ENCODE assay signal across 24 mouse cellular contexts in the genomic region with DNA sequence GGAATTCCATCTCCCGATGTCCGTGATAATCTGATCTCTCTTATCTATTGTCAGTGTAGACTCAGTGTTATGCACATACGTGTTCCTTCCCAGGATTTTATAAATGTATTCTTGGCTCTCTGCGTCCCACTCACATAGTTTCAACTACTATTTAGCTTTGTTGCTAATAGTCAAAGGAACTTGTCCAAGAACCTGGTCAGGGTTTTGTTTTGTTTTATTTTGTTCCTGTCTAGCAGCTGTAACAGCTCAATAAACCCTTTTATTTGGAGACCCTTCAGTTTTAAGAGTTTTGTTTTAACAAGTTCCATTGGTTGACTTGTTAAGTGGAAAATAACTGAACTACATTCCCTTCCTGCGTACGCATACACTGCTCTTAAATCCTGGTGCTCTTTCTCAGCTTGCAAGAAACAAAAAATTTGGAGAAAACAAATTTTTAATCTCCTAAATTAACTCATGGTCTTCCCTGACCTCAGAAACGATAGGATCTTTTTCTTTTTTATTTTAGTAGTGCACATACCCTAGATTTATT. TPM values are rescaled to one million over a fixed set of nuclear protein-coding genes. Genes with fewer than 3 reads are reported as not detected.
DNase-seq lines count a peak whose midpoint lies in the region; ATAC-seq lines count a peak whose summit lies in the region.
"Had no signal": no experiment of that assay in that cellular context is flagged by ENCODE, and none has a peak within 500 bp of the region (broad histone marks: within the 10 kb centered on the region; RNA-seq: fewer than 3 reads in every experiment).

No protein-coding gene starts in this region.

- 44% methylated on average over 7 of the region's 7 CpGs for WGBS in kidney, embryonic 15.5 days
- 62% methylated on average over 7 of the region's 7 CpGs for WGBS in limb, embryonic 12.5 days
- WGBS in limb, embryonic 10.5 days = 87% methylated on average over 7 of the region's 7 CpGs
- WGBS in hindbrain, embryonic 16.5 days = 85% methylated on average over 7 of the region's 7 CpGs

- no peak overlapping the region for H3K4me2 ChIP-seq in kidney, embryonic 15.5 days
- no peak overlapping the region for H3K4me2 ChIP-seq in limb, embryonic 12.5 days
- no peak overlapping the region for H3K4me2 ChIP-seq in hindbrain, embryonic 16.5 days (ENCODE audit: low read length)
- H3K4me2 ChIP-seq: forebrain, embryonic 13.5 days; heart, embryonic 11.5 days; hindbrain, embryonic 12.5 days had no signal

- no peak overlapping the region for H3K9ac ChIP-seq in kidney, embryonic 15.5 days
- no peak overlapping the region for H3K9ac ChIP-seq in limb, embryonic 12.5 days (replicated peaks)
- H3K9ac ChIP-seq in hindbrain, embryonic 16.5 days (ENCODE audit: low read depth, low read length) = no peak overlapping the region
- H3K9ac ChIP-seq: forebrain, embryonic 13.5 days; hindbrain, embryonic 12.5 days had no signal

- H3K27ac ChIP-seq in kidney, embryonic 15.5 days = peak overlapping the region; percentile 28; the same call in 1 of the 2 replicates
- no peak overlapping the region for H3K27ac ChIP-seq in limb, embryonic 12.5 days
- no peak overlapping the region for H3K27ac ChIP-seq in limb, embryonic 10.5 days
- H3K27ac ChIP-seq in hindbrain, embryonic 16.5 days (ENCODE audit: low read depth, low read length) = no peak overlapping the region
- H3K27ac ChIP-seq: forebrain, embryonic 10.5 days; forebrain, embryonic 13.5 days; gastrocnemius, adult 2 months; hindbrain, embryonic 12.5 days had no signal

- H3K4me3 ChIP-seq in kidney, embryonic 15.5 days (replicated peaks) = no peak overlapping the region
- H3K4me3 ChIP-seq in limb, embryonic 12.5 days (replicated peaks) = no peak overlapping the region
- no peak overlapping the region for H3K4me3 ChIP-seq in limb, embryonic 10.5 days
- H3K4me3 ChIP-seq in hindbrain, embryonic 16.5 days (ENCODE audit: low read length) = no peak overlapping the region
- H3K4me3 ChIP-seq: forebrain, embryonic 10.5 days; forebrain, embryonic 13.5 days; gastrocnemius, adult 2 months; hindbrain, embryonic 12.5 days had no signal

- ATAC-seq in kidney, embryonic 15.5 days (replicated peaks; ENCODE audit: low FRiP score) = peak; percentile 62; the same call in 1 of the 2 replicates
- 0 out of 2 replicates have a peak, but pooled peaks have one; percentile 37 for ATAC-seq in limb, embryonic 12.5 days (ENCODE audit: insufficient number of reproducible peaks, insufficient read depth, low FRiP score, low TSS enrichment, low read depth)
- ATAC-seq in hindbrain, embryonic 16.5 days = no peak
- ATAC-seq: forebrain, embryonic 13.5 days; forebrain, embryonic 16.5 days; Patski had no signal

- H3K9me3 ChIP-seq in kidney, embryonic 15.5 days (replicated peaks) = no peaks in the 10 kb centered on the region
- H3K9me3 ChIP-seq in limb, embryonic 12.5 days = no peaks in the 10 kb centered on the region
- no peaks in the 10 kb centered on the region for H3K9me3 ChIP-seq in limb, embryonic 10.5 days (replicated peaks)
- H3K9me3 ChIP-seq in hindbrain, embryonic 16.5 days (ENCODE audit: control insufficient read depth, low read length) = no peaks in the 10 kb centered on the region
- H3K9me3 ChIP-seq: forebrain, embryonic 10.5 days; forebrain, embryonic 13.5 days; G1E; hindbrain, embryonic 12.5 days had no signal

- H3K27me3 ChIP-seq in kidney, embryonic 15.5 days = no peaks in the 10 kb centered on the region
- peaks cover 13% of the 10 kb centered on the region for H3K27me3 ChIP-seq in limb, embryonic 12.5 days
- no peaks in the 10 kb centered on the region for H3K27me3 ChIP-seq in limb, embryonic 10.5 days (ENCODE audit: low read depth, poor library complexity, severe bottlenecking)
- H3K27me3 ChIP-seq in hindbrain, embryonic 16.5 days (replicated peaks; ENCODE audit: control insufficient read depth, insufficient read depth, low read length) = no peaks in the 10 kb centered on the region
- H3K27me3 ChIP-seq: CH12.LX; forebrain, embryonic 13.5 days; hindbrain, embryonic 12.5 days had no signal

- H3K36me3 ChIP-seq in kidney, embryonic 15.5 days = no peaks in the 10 kb centered on the region
- H3K36me3 ChIP-seq in limb, embryonic 12.5 days = no peaks in the 10 kb centered on the region
- no peaks in the 10 kb centered on the region for H3K36me3 ChIP-seq in limb, embryonic 10.5 days
- no peaks in the 10 kb centered on the region for H3K36me3 ChIP-seq in hindbrain, embryonic 16.5 days (ENCODE audit: control insufficient read depth, insufficient read depth, low read length)
- H3K36me3 ChIP-seq: forebrain, embryonic 10.5 days; G1E; hindbrain, embryonic 12.5 days had no signal

- H3K4me1 ChIP-seq in kidney, embryonic 15.5 days = peaks cover 9% of the 10 kb centered on the region; the same call in 1 of the 2 replicates
- no peaks in the 10 kb centered on the region for H3K4me1 ChIP-seq in limb, embryonic 12.5 days (replicated peaks)
- H3K4me1 ChIP-seq in limb, embryonic 10.5 days = no peaks in the 10 kb centered on the region
- H3K4me1 ChIP-seq in hindbrain, embryonic 16.5 days (ENCODE audit: control insufficient read depth, insufficient read depth, low read depth, low read length) = no peaks in the 10 kb centered on the region
- H3K4me1 ChIP-seq: forebrain, embryonic 10.5 days; forebrain, embryonic 13.5 days; hindbrain, embryonic 12.5 days had no signal

- DNase-seq in kidney, adult 11 months = no peak
- DNase-seq in limb, embryonic 10.5 days (ENCODE audit: low spot score) = no peak
- peak; percentile 17 for DNase-seq in lung, postnatal 25 days (ENCODE audit: low spot score)
- DNase-seq in lung, adult 18-20 months = no peak
- DNase-seq: adrenal gland, postnatal 10 days; adrenal gland, postnatal 36 days; B cell, adult 2 months; cerebellum, adult 18-20 months; cerebellum, adult 9-10 months; cerebellum, postnatal 14 days; gastrocnemius, adult 2 months; gastrocnemius, postnatal 14 days; heart, adult 11 months had no signal

RNA-seq across cellular contexts. Expression of a gene that starts 17.0 kb away (rescaled TPM):
- 0.57 and 0.81 TPM in 2 replicates for polyA plus RNA-seq in kidney, embryonic 15.5 days (2015; fragmentation: Nextera tagmentation; extraction: Ambion mirVana)
- 0.14 and 0.24 TPM in 2 replicates for polyA plus RNA-seq in limb, embryonic 12.5 days (2016; fragmentation: Nextera tagmentation; extraction: Ambion mirVana)
- not detected in 2 replicates for polyA plus RNA-seq in limb, embryonic 10.5 days (2016; fragmentation: Nextera tagmentation; extraction: Ambion mirVana)
- 0.08 and 0.44 TPM in 2 replicates for polyA plus RNA-seq in hindbrain, embryonic 16.5 days (2015; fragmentation: Nextera tagmentation; extraction: Ambion mirVana)
- polyA plus RNA-seq: forebrain, embryonic 10.5 days; forebrain, embryonic 13.5 days; G1E; heart, embryonic 11.5 days had no signal

RNA-seq across cellular contexts. Expression of a gene that starts 58.6 kb away (rescaled TPM):
- 256 and 291 TPM in 2 replicates for polyA plus RNA-seq in kidney, embryonic 15.5 days (2015; fragmentation: Nextera tagmentation; extraction: Ambion mirVana)
- 238 and 262 TPM in 2 replicates for polyA plus RNA-seq in limb, embryonic 12.5 days (2016; fragmentation: Nextera tagmentation; extraction: Ambion mirVana)
- 223 and 226 TPM in 2 replicates for polyA plus RNA-seq in limb, embryonic 10.5 days (2016; fragmentation: Nextera tagmentation; extraction: Ambion mirVana)
- 129 and 137 TPM in 2 replicates for polyA plus RNA-seq in hindbrain, embryonic 16.5 days (2015; fragmentation: Nextera tagmentation; extraction: Ambion mirVana)
